Mouse (Mus musculus) bone marrow, adult 2 months (tissue): ENCODE measurements around the gene Nefh.

ENCODE experiments used
- CTCF ChIP-seq: fragments of 200-500 bp; IDR thresholded peaks from 2 replicates; pipeline ENCODE4 v1.5.1; 2011; ENCODE audit warnings: low read length, control low read depth; ENCODE audit not compliant: control insufficient read depth, insufficient read depth
- POLR2A ChIP-seq: fragments of 200-500 bp; IDR thresholded peaks from 2 replicates; pipeline ENCODE4 v1.6.1; 2011; ENCODE audit warnings: low read depth, mild to moderate bottlenecking, control low read depth, low read length, borderline replicate concordance; ENCODE audit not compliant: control insufficient read depth

GRCm38 (mm10) chr11:4987487-4987852, 39.6 kb upstream of the Nefh start:
- TF ChIP-seq CTCF (no peak), POLR2A (no peak)
